Mouse (Mus musculus): Measurements from ENCODE around the gene Arhgef3.
"Not testable (repeated sequence)": the region's sequence is repeated elsewhere in the genome, so short reads cannot be mapped to it uniquely, and the experiment has no call there.

The Arhgef3 gene

DNA sequence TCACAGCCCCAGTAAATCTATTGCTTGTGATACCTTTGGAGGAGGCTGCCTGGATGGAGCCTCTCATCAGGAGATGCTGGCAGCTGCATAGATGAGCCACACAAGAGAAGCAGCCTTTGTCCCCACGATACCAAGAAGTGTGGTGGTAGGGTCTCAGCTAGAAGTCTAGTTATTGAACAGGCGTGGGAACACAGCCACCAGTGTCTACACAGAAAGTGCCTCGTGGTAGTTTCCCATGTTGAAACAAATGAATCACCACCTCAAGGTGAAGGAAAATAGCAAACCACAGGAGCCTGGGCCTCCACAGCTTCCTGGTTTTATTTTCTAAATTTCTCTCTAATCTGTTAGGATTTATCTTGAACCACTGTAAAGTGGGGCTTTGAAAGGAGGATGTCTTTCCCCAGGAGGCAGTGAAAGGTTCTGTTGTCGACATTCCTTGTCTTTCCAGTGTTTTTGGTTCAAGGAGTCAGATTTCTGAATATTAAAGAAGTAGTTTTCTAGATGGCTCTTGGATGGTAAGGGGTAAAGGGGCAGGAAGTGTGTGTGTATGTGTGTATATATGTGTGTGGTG lies 119.7 kb downstream of the Arhgef3 start:
- DNase-seq = no peak

DNA sequence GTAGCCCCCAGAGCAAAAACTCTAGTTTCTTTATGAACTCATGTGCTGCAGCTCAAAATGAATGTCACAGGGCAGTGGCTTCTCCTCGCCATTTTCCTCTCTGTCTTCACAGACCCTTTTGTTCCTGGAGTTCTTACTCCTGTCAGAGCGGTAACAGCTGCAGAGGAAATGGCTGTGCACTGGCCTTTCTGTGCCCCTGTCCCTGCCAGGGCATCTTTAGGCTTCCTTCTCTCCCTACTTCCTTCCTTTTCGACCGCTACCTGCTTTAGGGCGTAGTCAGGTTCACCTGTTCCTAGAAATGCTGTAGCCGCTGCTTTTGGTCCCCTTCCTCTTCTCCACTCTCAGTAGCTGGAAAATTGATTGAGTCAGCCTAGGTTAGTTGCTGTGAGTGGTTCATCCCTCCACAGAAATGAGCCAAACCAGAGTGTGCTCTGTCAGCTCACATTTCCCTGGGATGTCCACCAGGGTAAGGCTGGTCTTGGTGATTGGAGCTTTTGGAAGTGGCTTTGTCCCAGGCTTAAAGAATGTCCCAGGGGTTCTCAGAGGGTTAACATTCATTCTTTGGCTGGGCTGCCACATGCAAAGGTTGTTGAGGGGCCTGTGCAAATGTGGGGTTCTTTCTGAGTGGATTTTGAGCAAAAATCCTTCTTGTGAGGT lies 121.3 kb downstream of the Arhgef3 start:
- DNase-seq = no peak

DNA sequence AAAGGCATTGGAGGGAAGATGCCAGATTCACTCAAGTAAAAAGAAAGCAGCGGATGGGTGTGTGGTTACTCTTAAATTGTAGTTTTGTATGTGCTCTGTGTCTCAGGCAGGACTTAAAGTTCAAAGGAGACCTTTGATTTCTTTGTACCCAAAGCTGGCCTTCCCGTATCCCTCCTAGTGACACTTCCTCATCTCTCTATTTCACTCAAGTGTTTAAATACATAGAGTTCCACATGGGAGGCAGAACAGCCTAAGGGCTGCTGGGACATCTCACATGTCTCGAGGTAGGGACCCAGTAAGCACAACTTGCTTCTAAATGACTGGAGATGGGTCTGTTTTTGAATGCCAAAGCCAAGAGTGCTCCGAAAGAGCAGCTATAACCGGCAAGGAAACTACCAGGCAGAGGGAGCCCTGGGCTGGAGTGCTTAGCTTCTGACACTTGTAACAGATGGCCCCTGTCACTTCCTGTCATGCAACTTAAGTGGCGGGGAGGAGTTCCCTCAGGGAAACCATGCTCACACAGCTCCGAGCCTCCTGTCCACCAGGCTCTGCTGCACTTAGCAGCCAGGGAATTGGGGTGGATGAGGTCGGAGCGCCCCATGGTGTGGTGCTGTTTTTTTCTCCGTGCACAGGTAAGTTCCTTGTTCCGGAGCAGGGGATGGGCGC lies 123.0 kb downstream of the Arhgef3 start:
- peak; percentile 76 to 77 for DNase-seq

DNA sequence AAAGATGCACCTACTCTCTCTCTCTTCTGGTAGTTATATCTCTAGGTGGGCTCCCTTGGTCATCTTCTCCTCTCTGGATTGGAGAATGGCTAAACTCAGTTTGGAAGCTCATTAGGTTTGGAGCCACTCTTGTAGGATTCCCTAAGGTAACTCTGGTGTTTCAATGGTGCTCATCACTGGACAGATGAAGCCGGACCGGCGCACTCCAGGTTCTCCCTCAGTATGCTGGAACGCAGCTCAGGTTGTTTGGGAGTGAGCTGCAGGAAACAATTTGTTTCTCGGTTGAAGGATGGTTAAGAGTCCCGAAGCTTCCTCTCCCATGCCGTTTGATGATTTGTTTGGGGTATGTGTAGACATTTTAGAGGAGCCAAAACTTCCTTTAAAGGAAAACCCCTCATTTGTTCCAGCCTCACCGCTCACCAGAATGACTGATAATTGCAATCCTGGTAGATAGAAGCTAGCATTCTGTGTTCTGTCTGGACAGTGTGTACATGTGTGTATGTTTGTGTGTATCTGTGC lies 124.0 kb downstream of the Arhgef3 start:
- DNase-seq = peak; percentile 51 to 54

DNA sequence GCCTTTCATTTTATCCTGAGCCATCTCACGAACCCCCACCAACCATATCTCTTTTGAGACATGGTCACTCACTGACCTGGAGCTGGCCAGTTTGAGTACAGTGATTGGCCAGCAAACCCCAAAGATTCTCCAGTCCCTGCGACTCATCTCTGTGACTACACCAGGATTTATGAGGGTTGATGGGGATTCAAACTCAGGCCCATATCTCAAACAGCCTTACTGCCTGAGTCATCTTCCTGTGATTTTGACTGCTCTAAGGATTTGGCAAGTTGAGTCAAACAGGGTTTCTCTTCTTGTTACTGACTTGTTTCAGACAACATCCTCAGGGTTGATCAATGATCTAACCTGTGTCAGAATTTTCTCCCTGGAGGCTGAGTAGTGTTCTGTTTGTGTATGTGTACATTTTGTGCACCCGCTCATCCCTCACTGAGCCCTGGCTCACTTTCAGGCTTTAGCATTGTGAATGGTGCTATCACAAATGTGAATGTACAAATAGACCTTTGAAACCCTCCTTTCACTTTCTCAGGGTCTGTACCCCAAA lies 124.9 kb downstream of the Arhgef3 start:
- DNase-seq = no peak

GRCm38 (mm10) chr14:27242253-27242652 lies 127.6 kb downstream of the Arhgef3 start:
- DNase-seq = no peak

DNA sequence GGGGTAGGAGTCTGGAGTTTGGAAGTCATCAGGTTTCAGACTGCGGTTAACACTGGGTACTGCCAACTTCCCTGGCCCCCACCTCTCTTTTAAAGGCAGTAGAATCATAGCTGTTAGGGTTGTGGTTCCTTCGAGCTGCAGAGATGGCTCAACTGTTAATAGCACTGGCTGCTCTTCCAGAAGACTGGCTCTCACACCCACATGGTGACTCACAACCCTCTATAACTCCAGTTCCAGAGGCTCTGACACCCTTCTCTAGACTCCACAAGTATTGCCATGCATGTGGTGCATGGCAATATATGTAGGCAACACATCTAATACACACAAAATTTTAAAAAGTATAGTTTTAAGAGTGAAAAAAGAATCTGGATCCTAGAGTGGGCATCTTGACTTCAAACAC lies 128.1 kb downstream of the Arhgef3 start:
- DNase-seq = no peak

DNA sequence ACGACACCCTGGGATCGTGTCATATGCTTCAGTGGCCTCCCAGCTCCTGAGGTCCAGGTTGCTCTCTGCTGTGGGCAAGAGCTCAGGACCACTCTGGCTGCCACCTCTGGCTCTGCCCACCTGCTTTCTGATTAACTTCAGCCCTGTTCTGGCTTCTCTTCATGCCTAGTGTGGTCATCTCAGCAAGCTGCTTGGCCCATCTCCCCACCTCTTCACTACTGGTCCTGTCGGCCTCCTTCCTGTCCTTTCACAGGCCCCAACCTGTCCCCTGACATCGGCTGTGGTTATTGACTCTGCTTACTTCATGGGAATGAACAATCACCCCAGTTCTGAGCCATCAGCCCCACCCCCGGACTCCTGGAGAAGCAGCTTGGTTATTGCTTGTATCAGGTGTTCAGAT lies 128.9 kb downstream of the Arhgef3 start:
- DNase-seq = peak; percentile 29 to 51

DNA sequence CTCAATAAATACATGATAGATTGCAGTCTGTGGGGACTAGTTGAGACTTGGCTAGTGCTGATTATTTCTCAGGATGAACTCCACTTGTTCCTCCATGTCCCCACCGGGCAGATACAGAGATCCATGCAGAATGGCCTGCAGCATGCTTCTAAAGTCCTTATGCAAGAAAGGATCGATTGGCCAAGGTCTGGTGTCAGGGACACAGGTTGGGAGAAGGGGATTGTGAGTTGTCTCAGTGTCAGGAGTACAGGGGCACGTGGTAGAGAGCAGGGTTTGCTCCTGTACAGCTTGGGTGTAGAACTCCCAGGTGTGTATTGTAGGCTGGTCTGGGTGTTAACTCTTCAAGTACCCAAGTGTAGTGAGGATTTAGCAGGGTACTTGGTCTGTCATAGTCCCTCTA lies 130.2 kb downstream of the Arhgef3 start:
- no peak for DNase-seq

GRCm38 (mm10) chr14:27246424-27246823 lies 131.7 kb downstream of the Arhgef3 start:
- DNase-seq = peak; percentile 72 to 79

GRCm38 (mm10) chr14:27246948-27247347 lies 132.2 kb downstream of the Arhgef3 start:
- not testable (repeated sequence) for DNase-seq

DNA sequence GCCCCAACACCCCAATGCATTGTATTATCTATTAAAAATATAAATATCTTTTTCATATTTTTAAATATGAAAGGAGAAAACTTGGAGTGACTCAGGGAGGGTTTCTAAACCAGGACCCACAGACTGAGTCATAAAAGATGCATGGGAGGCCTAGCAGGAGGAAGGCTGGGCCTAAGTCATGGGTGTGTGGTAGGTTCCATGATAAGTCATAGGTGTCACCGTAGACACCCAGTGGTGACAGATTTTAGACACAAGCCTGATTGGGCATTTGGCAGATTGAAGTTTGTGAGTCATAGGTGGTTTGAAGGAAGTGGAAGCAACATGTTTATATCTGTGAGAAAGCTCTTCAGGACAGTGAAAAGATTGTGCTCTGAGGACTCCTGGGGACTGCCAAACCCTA lies 134.4 kb downstream of the Arhgef3 start:
- DNase-seq = no peak

- no peak for DNase-seq
Observed at GRCm38 (mm10) chr14:27250281-27250789, 135.6 kb downstream of the Arhgef3 start.

GRCm38 (mm10) chr14:27253391-27253790 lies 138.7 kb downstream of the Arhgef3 start:
- no peak for DNase-seq

DNA sequence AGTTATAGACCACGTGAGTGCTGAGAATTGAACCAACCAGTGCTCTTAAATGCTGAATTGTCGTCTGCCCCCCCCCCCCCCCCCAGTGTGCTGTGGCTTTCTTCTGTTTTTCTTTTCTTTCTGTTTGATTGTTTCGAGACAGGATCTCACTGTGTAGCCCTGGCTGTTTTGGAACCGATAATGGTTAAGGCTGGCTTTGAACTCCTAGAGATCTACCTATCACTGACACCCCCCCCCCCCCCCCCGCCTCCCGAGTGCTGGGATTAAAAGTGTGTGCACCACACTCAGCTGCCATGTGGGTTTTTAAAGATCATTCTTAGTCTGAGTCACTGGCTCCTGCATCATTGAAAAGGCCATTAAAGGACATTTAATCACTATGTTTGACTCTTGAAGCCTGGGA lies 147.7 kb downstream of the Arhgef3 start:
- no peak for DNase-seq

DNA sequence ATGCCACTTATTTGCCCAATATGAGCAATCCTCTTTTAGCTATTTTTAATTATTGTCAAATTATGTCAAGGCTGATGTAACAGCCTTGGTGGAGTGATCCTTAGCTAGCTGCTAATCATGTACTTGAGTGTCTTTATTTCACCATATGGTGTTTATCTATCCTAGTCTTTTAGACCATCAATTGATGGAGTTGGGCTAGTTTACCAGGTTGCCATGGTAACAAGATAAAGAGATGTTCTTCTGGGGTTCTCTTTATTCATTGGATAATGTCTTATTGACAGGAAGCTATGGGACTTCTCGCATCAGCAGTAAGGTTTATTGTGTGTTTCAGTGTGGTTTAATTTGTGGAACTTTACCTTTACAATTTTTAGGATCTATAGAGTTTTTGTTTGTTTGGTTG lies 151.9 kb downstream of the Arhgef3 start:
- no peak for DNase-seq

DNA sequence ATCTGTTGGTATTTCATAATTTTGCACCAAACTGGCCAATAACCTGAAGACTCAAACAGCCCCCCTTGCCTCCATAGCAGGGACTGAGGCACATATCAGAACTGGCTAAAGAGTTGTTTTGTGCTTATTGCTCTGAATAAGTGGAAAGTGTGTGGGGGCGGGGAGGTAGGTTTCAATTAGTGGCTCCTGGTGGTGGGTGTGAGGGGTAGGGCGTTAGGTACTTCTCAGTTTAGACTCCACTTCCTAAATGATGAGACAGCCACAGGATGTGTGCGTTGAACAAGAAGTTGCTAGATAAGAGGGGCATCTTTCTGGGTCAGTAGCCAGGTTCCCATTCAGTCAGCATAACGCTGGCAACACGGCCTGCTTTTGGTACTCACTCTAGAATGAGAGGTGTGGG lies 153.4 kb downstream of the Arhgef3 start:
- DNase-seq = no peak

- DNase-seq = peak; percentile 75 to 77
Observed at GRCm38 (mm10) chr14:27268986-27269700, 154.4 kb downstream of the Arhgef3 start.

DNA sequence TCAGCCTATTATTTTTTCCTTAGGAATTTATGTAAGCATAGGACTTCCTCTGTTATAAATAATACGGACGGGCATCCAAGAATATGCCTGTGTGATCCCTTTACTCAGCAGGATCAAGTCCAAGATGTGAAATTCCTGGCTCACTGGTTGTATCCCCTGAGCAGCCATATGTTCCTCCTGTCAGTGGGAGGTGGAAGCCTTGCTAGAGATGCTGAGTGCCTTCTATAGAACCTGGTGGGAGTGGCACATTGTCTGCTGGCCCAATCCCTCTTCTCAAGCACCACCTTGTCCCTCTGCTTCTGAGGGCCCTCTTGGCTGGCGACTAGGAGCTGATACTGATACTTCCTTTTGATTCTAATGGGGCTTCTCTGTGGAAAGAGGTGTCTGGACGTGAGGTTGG lies 155.1 kb downstream of the Arhgef3 start:
- DNase-seq = peak; percentile 84 to 87

DNA sequence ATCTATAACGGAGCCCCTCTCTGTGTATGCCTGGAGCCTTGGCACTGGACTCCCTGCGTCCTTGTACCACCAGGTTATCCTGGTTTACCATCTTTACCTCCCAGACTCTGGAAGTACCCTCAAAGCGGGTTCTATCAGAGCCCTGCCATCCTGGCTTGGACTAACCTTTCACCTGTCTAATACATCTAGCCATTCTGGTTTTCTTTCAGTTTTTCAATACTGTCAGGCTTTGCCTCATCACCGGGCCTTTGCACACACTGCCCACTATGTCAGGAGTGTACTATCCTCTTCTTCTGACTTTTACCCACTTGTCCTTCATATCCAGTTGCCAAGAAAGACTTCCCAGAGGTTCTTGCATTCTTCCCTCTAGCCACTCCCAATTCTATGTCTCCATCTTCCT lies 155.8 kb downstream of the Arhgef3 start:
- peak in 1 of 2 experiments; percentile 26 for DNase-seq

DNA sequence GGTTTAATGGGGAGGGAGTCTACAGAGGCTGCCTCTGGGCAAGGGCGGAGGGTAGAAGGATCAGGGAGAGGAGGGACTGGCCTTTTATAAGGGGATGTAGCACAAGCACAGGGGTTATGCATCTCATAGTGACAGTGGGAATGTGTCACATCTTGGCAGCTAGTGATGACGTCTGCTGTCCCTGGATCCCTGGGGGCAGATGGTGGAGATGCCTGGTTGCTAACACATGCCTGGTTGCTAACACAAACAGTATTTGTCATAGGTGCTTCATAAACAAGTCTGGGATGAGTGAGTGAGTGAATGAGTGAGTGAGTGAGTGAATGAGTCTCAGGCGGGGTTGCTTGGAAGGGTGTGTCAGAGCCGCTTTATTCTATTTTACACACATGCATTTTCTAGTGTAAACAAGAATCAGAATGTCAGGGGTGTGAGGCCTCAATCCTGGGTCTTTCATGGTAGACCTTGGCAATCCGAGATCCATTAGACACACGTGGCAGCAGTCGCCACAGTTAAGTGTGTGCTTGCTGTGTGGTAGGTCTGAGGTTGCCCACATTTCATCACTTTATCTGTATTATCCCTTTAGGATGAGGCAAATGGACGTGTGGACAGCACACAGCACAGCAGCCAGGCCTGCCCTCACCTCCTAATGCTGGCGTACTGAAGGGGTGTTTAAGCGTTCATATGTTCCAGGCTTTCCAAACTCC lies 156.8 kb downstream of the Arhgef3 start:
- peak; percentile 46 to 47 for DNase-seq

Data from cerebellum, postnatal 25 days (tissue).